Mouse (Mus musculus) forebrain, embryonic 15.5 days (tissue): ENCODE results near the gene Map4k1. TPM values are rescaled to one million over a fixed set of nuclear protein-coding genes. Genes with fewer than 3 reads are reported as not detected.

ENCODE experiments used
- ATAC-seq: fragments of 200-750 bp; cut with Nextera tagmentation; replicated peaks from 2 replicates; pipeline ENCODE4 v1.8.0; 2017; ENCODE audit warnings: mild to moderate bottlenecking, moderate TSS enrichment, moderate library complexity
- H3K27ac ChIP-seq: fragments of 300-500 bp; sonication (generic); replicated peaks from 2 replicates; pipeline ENCODE4 v1.5.1; 2015; ENCODE audit warnings: mild to moderate bottlenecking, inconsistent platforms
- H3K27me3 ChIP-seq: fragments of 300-500 bp; sonication (generic); 2 replicates; pipeline ENCODE4 v1.6.1; 2015; ENCODE audit warnings: inconsistent platforms
- H3K36me3 ChIP-seq: fragments of 300-500 bp; sonication (generic); 2 replicates; pipeline ENCODE4 v1.6.1; 2015; ENCODE audit warnings: mild to moderate bottlenecking, inconsistent platforms
- H3K4me1 ChIP-seq: fragments of 300-500 bp; sonication (generic); 2 replicates; pipeline ENCODE4 v1.6.1; 2015; ENCODE audit warnings: inconsistent platforms
- H3K4me2 ChIP-seq: fragments of 300-500 bp; sonication (generic); replicated peaks from 2 replicates; pipeline ENCODE4 v1.6.1; 2015; ENCODE audit warnings: mild to moderate bottlenecking, inconsistent platforms
- H3K4me3 ChIP-seq: fragments of 300-500 bp; sonication (generic); 2 replicates; pipeline ENCODE4 v1.5.1; 2015; ENCODE audit warnings: mild to moderate bottlenecking, inconsistent platforms
- H3K9ac ChIP-seq: fragments of 300-500 bp; sonication (generic); replicated peaks from 2 replicates; pipeline ENCODE4 v1.6.1; 2015; ENCODE audit warnings: mild to moderate bottlenecking, inconsistent platforms
- H3K9me3 ChIP-seq: fragments of 300-500 bp; sonication (generic); 2 replicates; pipeline ENCODE4 v1.6.1; 2016; ENCODE audit warnings: inconsistent platforms
- WGBS: fragments of 180-500 bp; shearing (Covaris S2); methylation state at CpG from one replicate; pipeline ENCODE4 v1.1.7; 2015; ENCODE audit warnings: mixed read lengths; 5-methylcytosine and 5-hydroxymethylcytosine counted together
- polyA plus RNA-seq: library from polyadenylated mRNA; unstranded; fragments of >200 nt; fragmentation: Nextera tagmentation; extraction: Ambion mirVana; gene quantifications from 2 replicates; pipeline ENCODE4 v1.2.1, GENCODE M21; 2015

The Map4k1 gene
- polyA plus RNA-seq, 1 experiment from 2014 or later = 5.5 TPM

DNA sequence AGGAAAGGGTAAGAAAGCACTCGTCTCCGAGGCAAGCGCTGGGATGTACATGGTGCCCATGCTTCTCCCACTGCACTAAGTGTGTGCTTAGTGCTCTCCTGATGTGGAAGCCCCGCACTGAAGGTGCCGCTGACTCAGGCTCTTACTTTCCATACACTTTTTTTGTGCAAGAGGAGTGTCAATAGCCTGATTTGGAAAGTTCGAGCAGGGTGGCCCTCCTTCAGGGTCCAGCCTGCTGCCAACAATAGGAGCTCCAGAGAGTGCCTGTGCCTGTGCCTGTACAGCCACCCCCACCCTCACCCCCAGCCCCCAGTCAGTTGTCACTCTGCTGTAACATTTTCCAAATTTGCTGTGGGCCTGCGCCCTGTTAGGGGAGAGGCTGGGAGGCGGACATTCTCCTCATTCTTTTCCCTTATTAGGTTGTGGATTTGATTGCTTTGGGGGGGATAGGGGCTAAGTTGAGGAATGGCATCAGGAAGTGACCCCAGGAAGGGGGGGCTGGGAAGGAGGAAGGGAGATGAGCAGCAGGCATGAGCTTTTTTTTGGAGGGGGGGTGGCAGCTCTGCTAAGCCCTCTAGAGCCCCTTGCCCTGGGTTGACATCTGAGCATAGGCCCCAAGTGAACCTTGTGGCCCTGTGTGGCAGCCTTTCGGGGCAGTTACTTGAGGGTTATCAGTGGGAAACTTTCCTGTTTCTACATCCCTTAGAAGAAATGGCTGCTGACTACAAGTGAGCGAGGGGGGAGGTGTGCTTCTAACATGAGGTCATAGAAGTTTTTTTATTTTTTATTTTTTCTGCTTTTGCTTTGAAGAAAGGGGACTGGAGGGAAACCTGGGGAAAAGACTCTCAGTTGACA is 36.2 kb upstream of the Map4k1 start:
- H3K9ac ChIP-seq = no peak overlapping the region

DNA sequence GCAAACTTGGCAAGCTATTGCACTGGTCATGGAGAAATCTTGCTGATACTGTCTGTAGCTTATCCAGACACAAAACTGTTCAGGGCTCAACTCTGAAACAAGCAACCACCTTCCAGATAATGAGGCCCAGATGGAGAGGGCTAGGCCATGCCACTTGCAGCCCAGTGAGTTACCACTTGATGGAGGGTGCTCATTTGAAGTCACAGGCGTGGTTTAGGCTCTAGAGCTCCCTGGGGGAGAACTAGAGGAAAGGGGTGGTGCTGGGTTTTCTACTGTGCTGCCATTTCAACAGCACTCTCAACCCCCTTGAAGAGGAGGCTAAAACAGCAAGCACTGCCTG is 35.6 kb upstream of the Map4k1 start:
- ATAC-seq = no peak
- H3K4me1 ChIP-seq = peaks cover 29% of the 10 kb centered on the region
- no peak overlapping the region for H3K9ac ChIP-seq
- no peaks in the 10 kb centered on the region for H3K27me3 ChIP-seq
- WGBS = 34% methylated on average over 1 of the region's 1 CpGs
- H3K27ac ChIP-seq = no peak overlapping the region
- H3K4me3 ChIP-seq = no peak overlapping the region
- H3K4me2 ChIP-seq = no peak overlapping the region
- H3K9me3 ChIP-seq = no peaks in the 10 kb centered on the region
- no peaks in the 10 kb centered on the region; the same call in 1 of the 2 replicates for H3K36me3 ChIP-seq

More for the DNA sequence above, 36.2 kb upstream of the Map4k1 start:
- peak overlapping the region; percentile 47 for H3K27ac ChIP-seq
- no peaks in the 10 kb centered on the region for H3K27me3 ChIP-seq
- H3K36me3 ChIP-seq = no peaks in the 10 kb centered on the region; the same call in 1 of the 2 replicates
- no peak overlapping the region for H3K4me2 ChIP-seq
- peak; percentile 69 for ATAC-seq
- H3K4me1 ChIP-seq = peaks cover 29% of the 10 kb centered on the region
- WGBS = 17% methylated on average over 10 of the region's 10 CpGs
- no peak overlapping the region for H3K4me3 ChIP-seq
- no peaks in the 10 kb centered on the region for H3K9me3 ChIP-seq

DNA sequence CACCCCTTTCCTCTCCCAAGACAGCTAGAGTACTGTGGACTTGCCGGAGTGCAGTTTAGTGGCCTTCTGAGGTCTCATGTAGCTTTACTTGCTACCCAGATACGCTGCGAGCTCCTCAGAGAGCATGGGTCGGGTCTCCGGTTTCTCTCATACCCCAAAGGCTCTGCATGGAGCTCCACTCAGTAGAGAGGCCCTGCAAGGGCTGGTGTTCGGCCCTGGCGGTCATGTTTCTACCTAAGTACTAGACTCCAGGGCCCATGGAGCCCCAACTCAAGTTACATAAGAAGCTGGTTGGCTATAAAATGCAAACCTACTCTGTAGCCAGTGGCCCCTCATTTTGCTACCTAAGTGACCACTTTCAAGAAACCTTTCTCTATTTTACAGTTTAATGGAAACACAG is 33.1 kb upstream of the Map4k1 start:
- no peak overlapping the region for H3K27ac ChIP-seq
- H3K4me1 ChIP-seq = peaks cover 44% of the 10 kb centered on the region
- H3K36me3 ChIP-seq = no peaks in the 10 kb centered on the region; the same call in 1 of the 2 replicates
- WGBS = 96% methylated on average over 7 of the region's 7 CpGs
- no peak overlapping the region for H3K4me3 ChIP-seq
- no peak for ATAC-seq
- no peaks in the 10 kb centered on the region for H3K9me3 ChIP-seq
- H3K9ac ChIP-seq = no peak overlapping the region
- no peaks in the 10 kb centered on the region for H3K27me3 ChIP-seq
- no peak overlapping the region for H3K4me2 ChIP-seq

- Histone ChIP-seq H3K4me3 (no peak overlapping the region), H3K27me3 (no peaks in the 10 kb centered on the region), H3K4me1 (peaks cover 46% of the 10 kb centered on the region), H3K9me3 (no peaks in the 10 kb centered on the region), H3K27ac (no peak overlapping the region), H3K9ac (no peak overlapping the region), H3K36me3 (no peaks in the 10 kb centered on the region; the same call in 1 of the 2 replicates), H3K4me2 (no peak overlapping the region)
- 82% methylated on average over 2 of the region's 2 CpGs for WGBS
- ATAC-seq = no peak
Measured at GRCm38 (mm10) chr7:28949298-28949697, 32.6 kb upstream of the Map4k1 start.

DNA sequence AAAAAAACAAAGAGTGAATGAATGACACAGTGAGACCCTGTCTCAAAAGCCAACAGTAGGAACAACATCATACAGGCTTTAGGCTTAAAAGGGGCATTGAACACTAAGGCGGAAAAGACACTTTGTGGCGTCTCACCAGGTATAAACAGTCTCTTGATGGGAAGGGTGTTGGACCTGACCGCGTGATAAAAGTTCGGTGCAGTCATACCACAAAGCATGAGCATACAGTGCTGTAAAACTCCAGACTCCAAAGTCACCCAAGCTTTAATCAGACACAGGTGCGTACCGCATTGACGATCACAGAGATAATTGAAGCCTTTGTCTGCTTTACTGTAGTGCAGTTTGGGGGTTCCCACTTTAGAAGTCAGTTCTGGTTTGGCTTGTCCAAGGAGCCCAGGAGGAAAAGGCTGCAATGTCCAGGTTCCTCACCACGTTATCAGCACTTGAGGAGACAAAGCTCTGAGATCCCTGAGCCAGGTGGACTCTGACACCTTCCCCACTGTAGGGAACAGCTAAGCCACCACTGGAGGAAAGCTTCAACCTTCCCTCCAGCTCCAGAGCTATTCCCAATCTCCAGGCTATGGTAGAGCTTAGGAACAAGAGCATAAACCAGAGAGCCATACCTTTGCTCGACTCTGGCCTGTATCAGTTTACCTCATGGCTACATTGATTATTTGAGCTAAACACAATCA is 31.4 kb upstream of the Map4k1 start:
- no peak overlapping the region for H3K9ac ChIP-seq
- no peak for ATAC-seq
- peaks cover 39% of the 10 kb centered on the region for H3K4me1 ChIP-seq

GRCm38 (mm10) chr7:28951764-28952163 is 30.1 kb upstream of the Map4k1 start:
- Histone ChIP-seq H3K36me3 (no peaks in the 10 kb centered on the region; the same call in 1 of the 2 replicates), H3K9me3 (no peaks in the 10 kb centered on the region)
- no peak for ATAC-seq

More for the DNA sequence above, 31.4 kb upstream of the Map4k1 start:
- H3K9me3 ChIP-seq = no peaks in the 10 kb centered on the region
- H3K4me3 ChIP-seq = no peak overlapping the region
- no peaks in the 10 kb centered on the region for H3K27me3 ChIP-seq
- H3K27ac ChIP-seq = no peak overlapping the region
- 95% methylated on average over 10 of the region's 10 CpGs for WGBS
- no peaks in the 10 kb centered on the region; the same call in 1 of the 2 replicates for H3K36me3 ChIP-seq
- H3K4me2 ChIP-seq = no peak overlapping the region

GRCm38 (mm10) chr7:28952786-28953185 is 29.1 kb upstream of the Map4k1 start:
- Histone ChIP-seq H3K27ac (peak overlapping the region; percentile 61), H3K4me3 (no peak overlapping the region), H3K27me3 (no peaks in the 10 kb centered on the region), H3K4me2 (no peak overlapping the region), H3K9me3 (no peaks in the 10 kb centered on the region), H3K9ac (no peak overlapping the region), H3K36me3 (no peaks in the 10 kb centered on the region; the same call in 1 of the 2 replicates), H3K4me1 (peaks cover 25% of the 10 kb centered on the region)
- 19% methylated on average over 3 of the region's 3 CpGs for WGBS
- ATAC-seq = no peak

More at GRCm38 (mm10) chr7:28951764-28952163, 30.1 kb upstream of the Map4k1 start:
- Histone ChIP-seq H3K4me1 (peaks cover 26% of the 10 kb centered on the region), H3K27ac (no peak overlapping the region), H3K4me3 (no peak overlapping the region), H3K27me3 (no peaks in the 10 kb centered on the region), H3K9ac (no peak overlapping the region), H3K4me2 (no peak overlapping the region)
- WGBS = 91% methylated on average over 2 of the region's 2 CpGs

DNA sequence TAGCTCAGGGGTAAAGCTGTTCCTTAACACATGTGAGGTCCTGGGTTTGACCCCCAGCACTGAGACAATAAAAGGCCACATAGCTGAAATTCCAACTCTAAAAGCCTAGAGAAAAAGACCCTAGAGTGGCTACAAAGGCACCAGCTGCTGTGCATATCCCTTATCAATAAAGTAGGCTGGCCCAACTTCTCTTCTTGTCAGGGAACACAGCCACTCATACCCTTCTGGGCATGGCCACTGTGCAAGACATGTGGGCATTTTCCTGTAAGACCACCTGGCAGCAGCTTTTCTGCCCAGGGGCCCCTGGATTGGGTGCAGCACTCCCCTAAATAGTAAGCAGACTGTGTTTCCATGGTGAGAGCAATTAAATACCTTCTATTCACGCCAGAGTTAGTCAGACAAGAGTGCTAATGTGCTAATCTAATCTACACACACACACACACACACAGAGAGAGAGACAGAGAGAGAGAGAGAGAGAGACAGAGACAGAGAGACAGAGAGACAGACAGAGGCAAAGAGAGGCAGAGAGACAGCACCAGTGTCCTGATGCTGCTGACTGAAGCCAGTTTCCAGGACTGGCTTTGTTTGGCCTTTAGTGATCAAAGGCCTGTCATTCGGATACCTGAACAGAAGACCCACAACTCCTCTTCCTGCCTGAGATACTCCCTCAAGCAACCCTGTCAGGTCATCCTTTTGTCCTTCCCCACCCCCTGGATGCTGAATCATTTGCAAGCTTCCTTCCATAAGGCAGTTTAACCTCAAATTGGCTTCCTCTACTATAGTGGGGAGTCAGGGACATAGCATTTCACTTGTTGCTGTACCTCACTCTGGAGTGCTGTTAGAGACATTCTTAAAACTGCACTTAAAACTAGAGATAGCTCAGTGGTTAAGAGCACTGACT is 28.1 kb upstream of the Map4k1 start:
- no peak overlapping the region for H3K4me2 ChIP-seq
- H3K9ac ChIP-seq = no peak overlapping the region
- peak overlapping the region; percentile 61 for H3K27ac ChIP-seq
- H3K36me3 ChIP-seq = no peaks in the 10 kb centered on the region; the same call in 1 of the 2 replicates
- H3K4me3 ChIP-seq = no peak overlapping the region
- no peaks in the 10 kb centered on the region for H3K27me3 ChIP-seq
- peak; percentile 92 for ATAC-seq
- peaks cover 33% of the 10 kb centered on the region for H3K4me1 ChIP-seq
- H3K9me3 ChIP-seq = no peaks in the 10 kb centered on the region
- 2% methylated on average over 2 of the region's 2 CpGs for WGBS

DNA sequence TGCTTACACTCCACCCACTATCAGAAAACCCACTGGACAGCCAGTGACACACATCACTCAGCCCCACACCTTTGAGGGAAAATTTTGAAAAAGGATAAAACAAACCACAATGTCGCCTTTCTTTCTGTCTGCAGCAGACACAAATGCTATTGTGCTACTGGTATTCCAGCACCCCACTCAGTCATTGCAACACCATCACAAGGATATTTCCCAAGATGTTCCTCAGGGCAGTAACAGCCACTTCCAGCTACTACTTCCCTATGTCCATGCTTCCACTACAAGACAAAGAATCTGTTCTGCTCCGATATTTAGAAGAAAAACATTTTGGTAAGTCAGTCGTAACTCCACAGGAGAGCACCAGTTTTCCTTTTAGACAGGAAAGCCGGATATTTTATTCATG is 27.1 kb upstream of the Map4k1 start:
- ATAC-seq = no peak
- WGBS = 81% methylated on average over 4 of the region's 4 CpGs

DNA sequence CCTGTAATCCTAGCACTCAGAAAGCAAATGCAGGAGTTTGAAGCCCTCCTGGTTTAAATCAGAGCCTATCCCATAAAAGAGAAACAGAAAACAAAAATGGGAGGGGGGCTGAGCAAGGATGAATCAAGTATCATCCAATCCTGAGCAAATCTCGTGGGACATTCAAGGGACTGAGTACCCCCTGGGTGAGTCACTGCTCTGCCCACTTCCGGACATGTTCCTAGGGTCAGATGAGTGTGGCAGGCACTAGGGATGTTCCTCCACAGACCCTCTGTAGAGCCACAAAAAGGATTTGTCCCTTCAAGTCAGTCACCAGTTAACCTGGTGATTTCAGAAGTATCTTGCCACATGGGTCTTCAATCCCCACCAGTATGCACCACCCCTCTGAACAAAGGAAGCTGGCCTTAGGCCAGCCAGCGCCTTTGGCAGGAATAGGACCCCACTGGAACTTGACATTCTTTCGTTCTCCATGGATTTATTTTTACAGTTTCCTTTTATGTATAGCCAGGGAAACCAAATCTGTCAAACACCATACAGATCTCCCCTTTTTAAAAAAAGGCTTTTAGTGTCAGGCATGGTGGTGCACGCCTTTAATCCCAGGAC is 26.5 kb upstream of the Map4k1 start:
- WGBS = 39% methylated on average over 5 of the region's 5 CpGs
- H3K27me3 ChIP-seq = no peaks in the 10 kb centered on the region
- H3K9me3 ChIP-seq = no peaks in the 10 kb centered on the region
- no peak overlapping the region for H3K4me3 ChIP-seq
- peaks cover 50% of the 10 kb centered on the region for H3K4me1 ChIP-seq
- H3K4me2 ChIP-seq = no peak overlapping the region
- H3K27ac ChIP-seq = no peak overlapping the region
- ATAC-seq = no peak
- H3K36me3 ChIP-seq = no peaks in the 10 kb centered on the region; the same call in 1 of the 2 replicates
- H3K9ac ChIP-seq = no peak overlapping the region

More for the DNA sequence above, 27.1 kb upstream of the Map4k1 start:
- Histone ChIP-seq H3K4me3 (no peak overlapping the region), H3K4me1 (peaks cover 43% of the 10 kb centered on the region), H3K9me3 (no peaks in the 10 kb centered on the region), H3K9ac (no peak overlapping the region), H3K27ac (no peak overlapping the region), H3K36me3 (no peaks in the 10 kb centered on the region; the same call in 1 of the 2 replicates), H3K4me2 (no peak overlapping the region), H3K27me3 (no peaks in the 10 kb centered on the region)

DNA sequence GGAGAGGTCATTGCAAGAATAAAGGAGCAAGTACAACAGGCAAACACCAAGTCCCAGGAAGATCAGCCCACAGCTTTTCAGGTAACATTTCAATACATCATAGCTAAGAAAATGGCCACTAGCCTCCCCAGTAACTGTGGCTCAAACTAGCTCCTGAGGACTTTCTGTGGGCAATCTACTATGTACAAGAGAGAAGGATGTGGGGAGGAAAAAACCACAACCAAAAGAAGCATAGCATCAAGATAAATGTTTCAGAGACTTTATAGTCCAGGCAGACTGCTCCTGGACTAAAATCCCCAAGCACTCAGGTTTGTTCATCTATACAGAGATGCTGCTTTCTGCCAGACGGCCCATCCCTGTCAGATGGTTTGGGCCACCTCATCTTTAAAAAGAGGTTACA is 25.6 kb upstream of the Map4k1 start:
- H3K4me1 ChIP-seq = peaks cover 58% of the 10 kb centered on the region

More for the DNA sequence above, 25.6 kb upstream of the Map4k1 start:
- Histone ChIP-seq H3K27me3 (no peaks in the 10 kb centered on the region), H3K4me2 (no peak overlapping the region), H3K36me3 (no peaks in the 10 kb centered on the region), H3K27ac (no peak overlapping the region), H3K9ac (no peak overlapping the region), H3K4me3 (no peak overlapping the region), H3K9me3 (no peaks in the 10 kb centered on the region)
- 86% methylated on average over 1 of the region's 1 CpGs for WGBS
- ATAC-seq = no peak
